Mouse (Mus musculus) liver, embryonic 13.5 days (tissue): ENCODE measurements around the gene Coa4. TPM values are rescaled to one million over a fixed set of nuclear protein-coding genes. Genes with fewer than 3 reads are reported as not detected.

Source experiments
- ATAC-seq: fragments of 200-750 bp; cut with Nextera tagmentation; 2 replicates; pipeline ENCODE4 v1.8.0; 2017; ENCODE audit warnings: low read depth, mild to moderate bottlenecking, moderate number of reproducible peaks, moderate library complexity
- DNase-seq: peaks from one replicate; pipeline ENCODE4 v3.0.0; 2022
- H3K27ac ChIP-seq: fragments of 300-500 bp; sonication (generic); 2 replicates; pipeline ENCODE4 v1.5.1; 2015; ENCODE audit warnings: moderate library complexity, mild to moderate bottlenecking, inconsistent platforms
- H3K27me3 ChIP-seq: fragments of 300-500 bp; sonication (generic); 2 replicates; pipeline ENCODE4 v1.6.1; 2015; ENCODE audit warnings: mild to moderate bottlenecking, inconsistent platforms
- H3K36me3 ChIP-seq: fragments of 300-500 bp; sonication (generic); 2 replicates; pipeline ENCODE4 v1.6.1; 2015; ENCODE audit warnings: mild to moderate bottlenecking, inconsistent platforms
- H3K4me1 ChIP-seq: fragments of 300-500 bp; sonication (generic); replicated peaks from 2 replicates; pipeline ENCODE4 v1.6.1; 2015; ENCODE audit warnings: inconsistent platforms
- H3K4me2 ChIP-seq: fragments of 300-500 bp; sonication (generic); 2 replicates; pipeline ENCODE4 v1.6.1; 2015; ENCODE audit warnings: inconsistent platforms, mild to moderate bottlenecking, moderate library complexity
- H3K4me3 ChIP-seq: fragments of 300-500 bp; sonication (generic); replicated peaks from 2 replicates; pipeline ENCODE4 v1.5.1; 2015; ENCODE audit warnings: mild to moderate bottlenecking, inconsistent platforms
- H3K9ac ChIP-seq: fragments of 300-500 bp; sonication (generic); 2 replicates; pipeline ENCODE4 v1.6.1; 2015; ENCODE audit warnings: mild to moderate bottlenecking, inconsistent platforms
- H3K9me3 ChIP-seq: fragments of 300-500 bp; sonication (generic); replicated peaks from 2 replicates; pipeline ENCODE4 v1.6.1; 2016; ENCODE audit warnings: inconsistent platforms
- WGBS: fragments of 180-500 bp; shearing (Covaris S2); methylation state at CpG from one replicate; pipeline ENCODE4 v1.1.7; 2015; ENCODE audit not compliant: insufficient replicate concordance; 5-methylcytosine and 5-hydroxymethylcytosine counted together
- polyA plus RNA-seq: library from polyadenylated mRNA; unstranded; fragments of >200 nt; fragmentation: Nextera tagmentation; extraction: Ambion mirVana; gene quantifications from 2 replicates; pipeline ENCODE4 v1.2.1, GENCODE M21; 2015

Gene Coa4
- polyA plus RNA-seq, 1 experiment from 2014 or later: 14.3 TPM

- H3K36me3 ChIP-seq: no peaks in the 10 kb centered on the region
- ATAC-seq (no peak), DNase-seq (no peak)
- H3K9ac ChIP-seq: no peak overlapping the region
- H3K27me3 ChIP-seq: peaks cover 16% of the 10 kb centered on the region
- WGBS: 65% methylated on average over 4 of the region's 4 CpGs
- no peaks in the 10 kb centered on the region for H3K9me3 ChIP-seq
- no peak overlapping the region for H3K4me3 ChIP-seq
- H3K4me1 ChIP-seq: peaks cover 37% of the 10 kb centered on the region
- H3K4me2 ChIP-seq: no peak overlapping the region
- H3K27ac ChIP-seq: no peak overlapping the region
These were observed 30.4 kb upstream of the Coa4 start for GRCm38 (mm10) chr7:100506494-100506893.

GRCm38 (mm10) chr7:100508670-100509069, 28.2 kb upstream of the Coa4 start:
- DNase-seq: no peak

GRCm38 (mm10) chr7:100511602-100512001, 25.3 kb upstream of the Coa4 start:
- no peak overlapping the region for H3K4me2 ChIP-seq
- H3K27ac ChIP-seq: no peak overlapping the region
- peaks cover 33% of the 10 kb centered on the region for H3K27me3 ChIP-seq
- ATAC-seq: no peak
- DNase-seq: no peak
- 38% methylated on average over 8 of the region's 8 CpGs for WGBS
- no peaks in the 10 kb centered on the region for H3K36me3 ChIP-seq
- no peaks in the 10 kb centered on the region for H3K9me3 ChIP-seq
- H3K4me1 ChIP-seq: 0 out of 2 replicates have a peak, but pooled peaks cover 2% of the 10 kb centered on the region
- H3K9ac ChIP-seq: no peak overlapping the region
- no peak overlapping the region for H3K4me3 ChIP-seq

More at GRCm38 (mm10) chr7:100508670-100509069, 28.2 kb upstream of the Coa4 start:
- H3K27me3 ChIP-seq: peaks cover 28% of the 10 kb centered on the region
- no peak overlapping the region for H3K4me2 ChIP-seq
- H3K9ac ChIP-seq: no peak overlapping the region
- ATAC-seq: no peak
- no peak overlapping the region for H3K4me3 ChIP-seq
- H3K27ac ChIP-seq: no peak overlapping the region
- H3K4me1 ChIP-seq: peaks cover 15% of the 10 kb centered on the region
- H3K9me3 ChIP-seq: no peaks in the 10 kb centered on the region
- H3K36me3 ChIP-seq: no peaks in the 10 kb centered on the region
- 15% methylated on average over 3 of the region's 3 CpGs for WGBS

- Histone ChIP-seq H3K36me3 (no peaks in the 10 kb centered on the region), H3K9me3 (no peaks in the 10 kb centered on the region), H3K4me3 (no peak within 1 kb of the TSS), H3K27ac (no peak within 1 kb of the TSS), H3K4me1 (no peaks in the 10 kb centered on the region), H3K4me2 (no peak within 1 kb of the TSS), H3K27me3 (peaks cover 24% of the 10 kb centered on the region), H3K9ac (no peak within 1 kb of the TSS)
- 46% methylated on average over 11 of the region's 11 CpGs for WGBS
- DNase-seq (no peak), ATAC-seq (no peak)
These were observed 22.3 kb upstream of the Coa4 start, which contains the start of gene Dnajb13 for GRCm38 (mm10) chr7:100514573-100514972. Gene Dnajb13, minus strand, starts transcription at chr7:100514960.

DNA sequence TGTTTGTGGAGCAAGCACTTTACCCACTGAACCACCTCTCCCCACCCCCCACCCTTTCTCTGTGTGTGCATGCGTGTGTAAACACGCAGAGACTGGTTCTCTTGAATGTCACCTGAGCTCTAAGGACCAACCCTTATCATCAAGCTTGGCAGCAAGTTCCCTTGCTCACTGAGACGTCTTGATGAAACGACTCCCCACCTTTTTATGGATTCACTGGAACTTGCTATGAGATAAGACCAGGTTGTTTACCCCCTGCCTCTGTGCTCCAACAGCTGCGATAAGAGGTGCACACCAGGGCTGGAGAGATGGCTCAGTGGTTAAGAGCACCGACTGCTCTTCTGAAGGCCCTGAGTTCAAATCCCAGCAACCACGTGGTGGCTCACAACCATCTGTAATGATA, 16.7 kb upstream of the Coa4 start:
- H3K27me3 ChIP-seq: no peaks in the 10 kb centered on the region
- DNase-seq (no peak), ATAC-seq (no peak)
- no peak overlapping the region for H3K4me3 ChIP-seq
- WGBS: 48% methylated on average over 7 of the region's 7 CpGs
- no peak overlapping the region for H3K4me2 ChIP-seq
- H3K9me3 ChIP-seq: no peaks in the 10 kb centered on the region
- H3K27ac ChIP-seq: no peak overlapping the region
- 0 out of 2 replicates have a peak, but pooled peaks cover 4% of the 10 kb centered on the region for H3K4me1 ChIP-seq
- H3K36me3 ChIP-seq: 0 out of 2 replicates have a peak, but pooled peaks cover 5% of the 10 kb centered on the region
- H3K9ac ChIP-seq: no peak overlapping the region

DNA sequence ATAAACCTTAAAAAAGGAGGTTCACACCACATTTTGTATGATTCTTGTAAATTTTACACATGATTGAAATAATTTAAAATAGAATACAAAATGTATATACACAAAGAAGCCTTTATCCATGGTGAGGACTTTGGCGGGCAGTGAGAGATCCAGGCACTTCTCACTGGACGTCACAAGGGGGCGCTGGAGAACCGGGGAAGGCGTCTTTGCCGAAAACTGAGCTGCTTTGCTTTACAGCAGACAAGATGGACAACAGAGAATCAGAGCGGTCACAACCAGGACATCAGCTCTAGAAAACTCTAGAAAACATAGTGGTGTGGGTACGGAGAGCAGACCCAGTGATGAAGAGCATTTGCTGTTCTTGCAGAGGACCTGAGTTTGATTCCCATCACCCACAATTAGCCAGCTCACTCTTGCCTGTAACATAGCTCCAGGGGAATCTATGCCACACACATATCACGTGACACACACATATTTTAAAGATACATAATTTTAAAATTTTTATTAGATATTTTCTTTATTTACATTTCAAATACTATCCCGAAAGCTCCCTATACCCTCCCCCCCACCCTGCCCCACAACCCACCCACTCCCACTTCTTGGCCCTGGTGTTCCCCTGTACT, 16.1 kb upstream of the Coa4 start:
- Histone ChIP-seq H3K27ac (no peak overlapping the region), H3K27me3 (no peaks in the 10 kb centered on the region), H3K9me3 (no peaks in the 10 kb centered on the region), H3K9ac (no peak overlapping the region), H3K36me3 (0 out of 2 replicates have a peak, but pooled peaks cover 5% of the 10 kb centered on the region), H3K4me1 (0 out of 2 replicates have a peak, but pooled peaks cover 4% of the 10 kb centered on the region), H3K4me3 (no peak overlapping the region), H3K4me2 (no peak overlapping the region)
- WGBS: 18% methylated on average over 10 of the region's 10 CpGs
- ATAC-seq (0 out of 2 replicates have a peak, but pooled peaks have one; percentile 29), DNase-seq (peak; percentile 70)

DNA sequence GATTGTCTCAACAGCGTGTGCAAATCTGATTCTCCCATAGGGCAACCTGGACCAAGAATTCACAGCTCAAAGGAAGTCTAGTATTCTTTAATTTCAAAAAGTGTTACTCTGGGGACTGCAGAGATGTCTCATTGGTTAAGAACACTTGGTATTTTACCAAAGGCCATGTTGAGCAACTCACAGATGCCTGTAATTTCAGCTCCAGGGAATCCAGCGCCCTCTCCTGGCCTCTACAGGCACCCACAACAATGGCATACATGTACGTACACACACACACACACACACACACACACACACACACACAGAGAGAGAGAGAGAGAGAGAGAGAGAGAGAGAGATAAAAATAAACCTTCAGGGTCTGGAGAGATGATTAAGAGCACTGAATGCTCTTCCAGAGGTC, 14.6 kb upstream of the Coa4 start:
- Histone ChIP-seq H3K4me3 (no peak overlapping the region), H3K9me3 (no peaks in the 10 kb centered on the region), H3K27ac (no peak overlapping the region), H3K36me3 (0 out of 2 replicates have a peak, but pooled peaks cover 5% of the 10 kb centered on the region), H3K4me2 (no peak overlapping the region), H3K4me1 (0 out of 2 replicates have a peak, but pooled peaks cover 4% of the 10 kb centered on the region), H3K27me3 (no peaks in the 10 kb centered on the region), H3K9ac (no peak overlapping the region)
- DNase-seq (no peak), ATAC-seq (no peak)
- 66% methylated on average over 3 of the region's 3 CpGs for WGBS

DNA sequence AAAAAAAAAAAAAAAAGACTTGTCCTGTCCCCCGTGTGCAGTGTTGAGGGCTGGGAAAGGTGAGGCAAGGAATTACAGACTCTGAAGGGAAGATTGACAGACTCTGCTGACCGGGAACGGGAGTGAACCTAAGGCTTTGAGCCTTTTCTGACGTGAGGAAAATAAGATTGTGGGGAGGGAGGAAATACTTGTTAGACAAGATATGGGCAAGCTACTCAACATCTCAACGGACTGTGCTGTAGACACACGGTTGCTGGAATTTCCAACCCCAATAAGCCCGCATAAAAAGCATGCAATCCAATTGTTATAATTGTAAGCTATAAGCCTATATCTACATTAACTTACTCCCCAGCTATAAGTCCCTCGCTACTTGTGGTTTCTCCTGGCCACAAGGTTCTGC, 12.2 kb upstream of the Coa4 start:
- Histone ChIP-seq H3K27ac (no peak overlapping the region), H3K9ac (no peak overlapping the region), H3K4me2 (no peak overlapping the region), H3K4me1 (peaks cover 4% of the 10 kb centered on the region; the same call in 1 of the 2 replicates), H3K36me3 (0 out of 2 replicates have a peak, but pooled peaks cover 5% of the 10 kb centered on the region), H3K4me3 (no peak overlapping the region), H3K9me3 (no peaks in the 10 kb centered on the region), H3K27me3 (no peaks in the 10 kb centered on the region)
- 35% methylated on average over 8 of the region's 8 CpGs for WGBS
- DNase-seq: no peak
- ATAC-seq: no peak

DNA sequence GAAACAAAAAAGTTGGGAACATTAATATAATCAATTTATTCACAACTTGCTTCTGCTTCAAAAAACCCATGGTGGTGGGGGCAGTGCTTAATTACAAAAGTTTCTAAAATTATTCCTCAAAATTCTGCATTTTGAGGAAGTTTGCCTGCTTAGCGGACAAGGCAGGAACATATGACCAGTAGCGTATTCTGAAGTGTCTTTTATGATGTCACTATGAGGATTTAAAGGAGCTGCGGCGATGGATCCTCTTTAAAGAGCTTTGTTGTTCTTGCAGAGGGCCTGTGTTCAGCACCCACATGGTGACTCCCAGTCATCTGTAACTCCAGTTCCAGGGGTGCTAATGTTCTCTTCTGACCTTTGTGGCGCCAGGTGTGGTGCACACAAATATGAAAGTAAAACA, 6.1 kb upstream of the Coa4 start:
- Histone ChIP-seq H3K9me3 (no peaks in the 10 kb centered on the region), H3K4me2 (no peak overlapping the region; the same call in 1 of the 2 replicates), H3K4me3 (no peak overlapping the region), H3K9ac (no peak overlapping the region), H3K27me3 (no peaks in the 10 kb centered on the region), H3K27ac (no peak overlapping the region), H3K36me3 (no peaks in the 10 kb centered on the region), H3K4me1 (peaks cover 9% of the 10 kb centered on the region)
- DNase-seq (no peak), ATAC-seq (no peak)
- 80% methylated on average over 5 of the region's 5 CpGs for WGBS

- Histone ChIP-seq H3K36me3 (no peaks in the 10 kb centered on the region), H3K9me3 (no peaks in the 10 kb centered on the region), H3K27me3 (no peaks in the 10 kb centered on the region), H3K4me3 (peak overlapping the region; percentile 14; the same call in 1 of the 2 replicates), H3K27ac (peak overlapping the region; percentile 81), H3K4me2 (peak overlapping the region; percentile 29; the same call in 1 of the 2 replicates), H3K9ac (0 out of 2 replicates have a peak overlapping the region, but pooled peaks have one; percentile 16), H3K4me1 (peaks cover 28% of the 10 kb centered on the region)
- DNase-seq (no peak), ATAC-seq (no peak)
- WGBS: 50% methylated on average over 2 of the region's 2 CpGs
These were observed 3.4 kb upstream of the Coa4 start for GRCm38 (mm10) chr7:100533503-100533902.

GRCm38 (mm10) chr7:100534216-100534615, 2.7 kb upstream of the Coa4 start:
- WGBS: 61% methylated on average over 3 of the region's 3 CpGs
- Histone ChIP-seq H3K4me2 (no peak overlapping the region), H3K27ac (no peak overlapping the region; the same call in 1 of the 2 replicates), H3K36me3 (peaks cover 3% of the 10 kb centered on the region), H3K27me3 (no peaks in the 10 kb centered on the region), H3K9me3 (no peaks in the 10 kb centered on the region), H3K9ac (no peak overlapping the region), H3K4me1 (peaks cover 28% of the 10 kb centered on the region), H3K4me3 (no peak overlapping the region)
- no peak for DNase-seq
- no peak for ATAC-seq

DNA sequence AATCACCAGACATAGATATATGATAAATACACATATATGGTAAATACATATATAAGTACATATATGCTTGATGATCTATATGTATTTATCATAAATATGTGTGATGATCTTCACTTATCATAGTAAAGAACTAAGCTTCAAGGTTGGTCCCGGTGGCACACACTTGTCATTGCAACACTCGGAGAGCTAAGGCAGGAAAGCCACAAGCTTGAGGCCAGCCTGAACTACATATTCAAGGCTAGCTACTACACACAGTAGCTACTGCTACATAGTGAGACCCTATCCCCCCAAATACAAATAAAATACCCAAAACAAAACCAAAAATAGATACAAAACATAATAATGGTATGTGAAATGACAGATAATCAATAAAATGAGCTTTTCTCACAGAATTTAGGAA, 1.0 kb upstream of the Coa4 start:
- Histone ChIP-seq H3K9me3 (no peaks in the 10 kb centered on the region), H3K27ac (no peak overlapping the region), H3K27me3 (no peaks in the 10 kb centered on the region), H3K36me3 (peaks cover 17% of the 10 kb centered on the region), H3K4me2 (peak overlapping the region; percentile 77), H3K4me1 (peaks cover 28% of the 10 kb centered on the region), H3K9ac (peak overlapping the region; percentile 80), H3K4me3 (peak overlapping the region; percentile 79; the same call in 1 of the 2 replicates)
- WGBS: 35% methylated on average over 2 of the region's 2 CpGs
- no peak for ATAC-seq
- no peak for DNase-seq
